Mouse (Mus musculus): ENCODE data around the gene Stx18. TPM values are rescaled to one million over a fixed set of nuclear protein-coding genes. Genes with fewer than 3 reads are reported as not detected.

The Stx18 gene
- total and polyA plus RNA-seq, 2 experiments from 2014 or later = 15.7 to 25.8 TPM

GRCm38 (mm10) chr5:38187006-38187405 is 148.5 kb downstream of the Stx18 start:
- ATAC-seq (ENCODE audit: insufficient read depth, low read depth) (no peak), DNase-seq (ENCODE audit: low spot score) (no peak)
- Histone ChIP-seq H3K9me3 (replicated peaks; ENCODE audit: control insufficient read depth, low read length) (no peaks in the 10 kb centered on the region), H3K4me2 (ENCODE audit: low read depth, low read length) (no peak overlapping the region), H3K27ac (ENCODE audit: low read depth) (no peak overlapping the region), H3K4me1 (ENCODE audit: control insufficient read depth, insufficient read depth) (no peaks in the 10 kb centered on the region), H3K36me3 (replicated peaks; ENCODE audit: control insufficient read depth, insufficient read depth, low read length) (no peaks in the 10 kb centered on the region), H3K27me3 (ENCODE audit: control insufficient read depth, insufficient read depth, low read length) (no peaks in the 10 kb centered on the region), H3K9ac (replicated peaks; ENCODE audit: low read depth, low read length) (no peak overlapping the region), H3K4me3 (ENCODE audit: low read depth, low read length) (no peak overlapping the region)
- no peak for TF ChIP-seq EP300 (IDR thresholded peaks at IDR 0.05; ENCODE audit: low read depth)
- TF ChIP-seq CTCF (IDR thresholded peaks at IDR 0.05; ENCODE audit: low read depth) = no peak
- WGBS = 77% methylated on average over 2 of the region's 2 CpGs

Other genes with a start within 250 kb of the Stx18 start
- gene Msx1, start 214.2 kb upstream of the Stx18 start, total RNA-seq (2014; rRNA removed; ENCODE audit: low replicate concordance) = 7.8 and 15.4 TPM in 2 replicates
- gene Msx1, start 214.2 kb upstream of the Stx18 start, polyA plus RNA-seq (2015; fragmentation: Nextera tagmentation; extraction: Ambion mirVana) = 4.4 and 4.6 TPM in 2 replicates
- gene Nsg1, start 121.2 kb downstream of the Stx18 start, total RNA-seq (2014; rRNA removed; ENCODE audit: low replicate concordance) = 9.0 and 29.2 TPM in 2 replicates
- gene Nsg1, start 121.2 kb downstream of the Stx18 start, polyA plus RNA-seq (2015; fragmentation: Nextera tagmentation; extraction: Ambion mirVana) = 12.5 and 14.7 TPM in 2 replicates
- gene Zbtb49, start 181.7 kb downstream of the Stx18 start, total RNA-seq (2014; rRNA removed; ENCODE audit: low replicate concordance) = 6.4 and 15.3 TPM in 2 replicates
- 4.4 TPM in 2 replicates for gene Zbtb49, start 181.7 kb downstream of the Stx18 start, polyA plus RNA-seq (2015; fragmentation: Nextera tagmentation; extraction: Ambion mirVana)
- 5.6 and 13.6 TPM in 2 replicates for gene Lyar, start 181.7 kb downstream of the Stx18 start, total RNA-seq (2014; rRNA removed; ENCODE audit: low replicate concordance)
- 36.5 and 42.1 TPM in 2 replicates for gene Lyar, start 181.7 kb downstream of the Stx18 start, polyA plus RNA-seq (2015; fragmentation: Nextera tagmentation; extraction: Ambion mirVana)
- 46.9 and 92.8 TPM in 2 replicates for gene Tmem128, start 221.4 kb downstream of the Stx18 start, total RNA-seq (2014; rRNA removed; ENCODE audit: low replicate concordance)
- gene Tmem128, start 221.4 kb downstream of the Stx18 start, polyA plus RNA-seq (2015; fragmentation: Nextera tagmentation; extraction: Ambion mirVana) = 48.0 and 50.8 TPM in 2 replicates
- gene Otop1, start 237.2 kb downstream of the Stx18 start, total RNA-seq (2014; rRNA removed; ENCODE audit: low replicate concordance) = not detected in 2 replicates
- not detected in 2 replicates for gene Otop1, start 237.2 kb downstream of the Stx18 start, polyA plus RNA-seq (2015; fragmentation: Nextera tagmentation; extraction: Ambion mirVana)